Mouse (Mus musculus): ENCODE measurements around the gene Spsb1. TPM values are rescaled to one million over a fixed set of nuclear protein-coding genes. Genes with fewer than 3 reads are reported as not detected.

Gene Spsb1
- total and polyA plus RNA-seq, 2 experiments, result 0.91 to 0.92 TPM

GRCm38 (mm10) chr4:149878021-149878449 is 76.8 kb downstream of the Spsb1 start:
- no peak for DNase-seq (ENCODE audit: extremely low read depth, low read depth, low spot score)
- Histone ChIP-seq H3K9ac (ENCODE audit: low read depth, low read length) (no peak overlapping the region), H3K36me3 (ENCODE audit: control insufficient read depth, insufficient read depth, low read length) (no peaks in the 10 kb centered on the region), H3K27me3 (ENCODE audit: control insufficient read depth, insufficient read depth, low read length) (no peaks in the 10 kb centered on the region), H3K79me2 (ENCODE audit: control insufficient read depth, insufficient read depth, low read length) (no peaks in the 10 kb centered on the region), H3K4me1 (ENCODE audit: control insufficient read depth, insufficient read depth, low read length) (peaks cover 5% of the 10 kb centered on the region; the same call in 1 of the 2 replicates), H3K27ac (replicated peaks; ENCODE audit: insufficient read depth, low read depth, low read length) (no peak overlapping the region), H3K4me3 (ENCODE audit: insufficient read depth, low read depth, low read length) (no peak overlapping the region)
- WGBS, result 80% methylated on average over 6 of the region's 6 CpGs
- TF ChIP-seq POLR2A (IDR thresholded peaks at IDR 0.05; ENCODE audit: extremely low read depth, insufficient read depth, low read length) (no peak), CTCF (IDR thresholded peaks at IDR 0.05; ENCODE audit: low read depth, low read length) (no peak)

GRCm38 (mm10) chr4:149877202-149877601 is 77.6 kb downstream of the Spsb1 start:
- Histone ChIP-seq H3K4me3 (ENCODE audit: insufficient read depth, low read depth, low read length) (no peak overlapping the region), H3K27ac (replicated peaks; ENCODE audit: insufficient read depth, low read depth, low read length) (no peak overlapping the region), H3K36me3 (ENCODE audit: control insufficient read depth, insufficient read depth, low read length) (no peaks in the 10 kb centered on the region), H3K79me2 (ENCODE audit: control insufficient read depth, insufficient read depth, low read length) (no peaks in the 10 kb centered on the region), H3K9ac (ENCODE audit: low read depth, low read length) (no peak overlapping the region), H3K4me1 (ENCODE audit: control insufficient read depth, insufficient read depth, low read length) (peaks cover 5% of the 10 kb centered on the region; the same call in 1 of the 2 replicates), H3K27me3 (ENCODE audit: control insufficient read depth, insufficient read depth, low read length) (no peaks in the 10 kb centered on the region)
- 84% methylated on average over 3 of the region's 3 CpGs for WGBS
- no peak for DNase-seq (ENCODE audit: extremely low read depth, low read depth, low spot score)
- TF ChIP-seq CTCF (IDR thresholded peaks at IDR 0.05; ENCODE audit: low read depth, low read length) (no peak), POLR2A (IDR thresholded peaks at IDR 0.05; ENCODE audit: extremely low read depth, insufficient read depth, low read length) (no peak)

GRCm38 (mm10) chr4:149876761-149877160 is 78.1 kb downstream of the Spsb1 start:
- TF ChIP-seq CTCF (IDR thresholded peaks at IDR 0.05; ENCODE audit: low read depth, low read length), result no peak
- no peak for TF ChIP-seq POLR2A (IDR thresholded peaks at IDR 0.05; ENCODE audit: extremely low read depth, insufficient read depth, low read length)
- Histone ChIP-seq H3K9ac (ENCODE audit: low read depth, low read length) (no peak overlapping the region), H3K4me3 (ENCODE audit: insufficient read depth, low read depth, low read length) (no peak overlapping the region), H3K27me3 (ENCODE audit: control insufficient read depth, insufficient read depth, low read length) (no peaks in the 10 kb centered on the region), H3K36me3 (ENCODE audit: control insufficient read depth, insufficient read depth, low read length) (no peaks in the 10 kb centered on the region), H3K27ac (replicated peaks; ENCODE audit: insufficient read depth, low read depth, low read length) (no peak overlapping the region), H3K79me2 (ENCODE audit: control insufficient read depth, insufficient read depth, low read length) (no peaks in the 10 kb centered on the region), H3K4me1 (ENCODE audit: control insufficient read depth, insufficient read depth, low read length) (peaks cover 5% of the 10 kb centered on the region; the same call in 1 of the 2 replicates)
- 80% methylated on average over 6 of the region's 6 CpGs for WGBS
- no peak for DNase-seq (ENCODE audit: extremely low read depth, low read depth, low spot score)

- Histone ChIP-seq H3K9ac (ENCODE audit: low read depth, low read length) (no peak overlapping the region), H3K27ac (replicated peaks; ENCODE audit: insufficient read depth, low read depth, low read length) (no peak overlapping the region), H3K36me3 (ENCODE audit: control insufficient read depth, insufficient read depth, low read length) (no peaks in the 10 kb centered on the region), H3K4me3 (ENCODE audit: insufficient read depth, low read depth, low read length) (no peak overlapping the region), H3K4me1 (ENCODE audit: control insufficient read depth, insufficient read depth, low read length) (peaks cover 5% of the 10 kb centered on the region; the same call in 1 of the 2 replicates), H3K79me2 (ENCODE audit: control insufficient read depth, insufficient read depth, low read length) (no peaks in the 10 kb centered on the region), H3K27me3 (ENCODE audit: control insufficient read depth, insufficient read depth, low read length) (no peaks in the 10 kb centered on the region)
- no peak for DNase-seq (ENCODE audit: extremely low read depth, low read depth, low spot score)
- TF ChIP-seq POLR2A (IDR thresholded peaks at IDR 0.05; ENCODE audit: extremely low read depth, insufficient read depth, low read length) (no peak), CTCF (IDR thresholded peaks at IDR 0.05; ENCODE audit: low read depth, low read length) (no peak)
- 90% methylated on average over 8 of the region's 8 CpGs for WGBS
Observed at GRCm38 (mm10) chr4:149875986-149876501, 78.8 kb downstream of the Spsb1 start.

- no peak for TF ChIP-seq CTCF (IDR thresholded peaks at IDR 0.05; ENCODE audit: low read depth, low read length)
- TF ChIP-seq POLR2A (IDR thresholded peaks at IDR 0.05; ENCODE audit: extremely low read depth, insufficient read depth, low read length), result no peak
- H3K4me3 ChIP-seq (ENCODE audit: insufficient read depth, low read depth, low read length), result no peak overlapping the region
- no peak for DNase-seq (ENCODE audit: extremely low read depth, low read depth, low spot score)
Observed at GRCm38 (mm10) chr4:149875296-149875695, 79.5 kb downstream of the Spsb1 start.

GRCm38 (mm10) chr4:149872236-149872635 is 82.6 kb downstream of the Spsb1 start:
- H3K36me3 ChIP-seq (ENCODE audit: control insufficient read depth, insufficient read depth, low read length), result no peaks in the 10 kb centered on the region

More at GRCm38 (mm10) chr4:149875296-149875695, 79.5 kb downstream of the Spsb1 start:
- Histone ChIP-seq H3K4me1 (ENCODE audit: control insufficient read depth, insufficient read depth, low read length) (peaks cover 5% of the 10 kb centered on the region; the same call in 1 of the 2 replicates), H3K27me3 (ENCODE audit: control insufficient read depth, insufficient read depth, low read length) (no peaks in the 10 kb centered on the region), H3K27ac (replicated peaks; ENCODE audit: insufficient read depth, low read depth, low read length) (no peak overlapping the region), H3K79me2 (ENCODE audit: control insufficient read depth, insufficient read depth, low read length) (no peaks in the 10 kb centered on the region), H3K9ac (ENCODE audit: low read depth, low read length) (no peak overlapping the region), H3K36me3 (ENCODE audit: control insufficient read depth, insufficient read depth, low read length) (no peaks in the 10 kb centered on the region)
- WGBS, result 53% methylated on average over 6 of the region's 6 CpGs

More at GRCm38 (mm10) chr4:149872236-149872635, 82.6 kb downstream of the Spsb1 start:
- H3K27me3 ChIP-seq (ENCODE audit: control insufficient read depth, insufficient read depth, low read length), result no peaks in the 10 kb centered on the region
- no peak overlapping the region for H3K9ac ChIP-seq (ENCODE audit: low read depth, low read length)
- no peak overlapping the region for H3K27ac ChIP-seq (replicated peaks; ENCODE audit: insufficient read depth, low read depth, low read length)
- no peak overlapping the region for H3K4me3 ChIP-seq (ENCODE audit: insufficient read depth, low read depth, low read length)
- 79% methylated on average over 6 of the region's 6 CpGs for WGBS
- no peaks in the 10 kb centered on the region for H3K79me2 ChIP-seq (ENCODE audit: control insufficient read depth, insufficient read depth, low read length)
- TF ChIP-seq POLR2A (IDR thresholded peaks at IDR 0.05; ENCODE audit: extremely low read depth, insufficient read depth, low read length) (no peak), CTCF (IDR thresholded peaks at IDR 0.05; ENCODE audit: low read depth, low read length) (no peak)
- no peak for DNase-seq (ENCODE audit: extremely low read depth, low read depth, low spot score)
- H3K4me1 ChIP-seq (ENCODE audit: control insufficient read depth, insufficient read depth, low read length), result peaks cover 5% of the 10 kb centered on the region; the same call in 1 of the 2 replicates

Data from liver, adult 2 months (tissue).